Mouse (Mus musculus) c-Kit-positive CD71-positive TER-119-negative erythroid progenitor cells, embryonic 14.5 days (primary cell): Measurements from ENCODE around the gene Gstm4.

ENCODE experiments used
- DNase-seq: peaks from one replicate; pipeline ENCODE4 v3.0.0-alpha.2; 2013; ENCODE audit warnings: low read depth

Gene Gstm4

DNA sequence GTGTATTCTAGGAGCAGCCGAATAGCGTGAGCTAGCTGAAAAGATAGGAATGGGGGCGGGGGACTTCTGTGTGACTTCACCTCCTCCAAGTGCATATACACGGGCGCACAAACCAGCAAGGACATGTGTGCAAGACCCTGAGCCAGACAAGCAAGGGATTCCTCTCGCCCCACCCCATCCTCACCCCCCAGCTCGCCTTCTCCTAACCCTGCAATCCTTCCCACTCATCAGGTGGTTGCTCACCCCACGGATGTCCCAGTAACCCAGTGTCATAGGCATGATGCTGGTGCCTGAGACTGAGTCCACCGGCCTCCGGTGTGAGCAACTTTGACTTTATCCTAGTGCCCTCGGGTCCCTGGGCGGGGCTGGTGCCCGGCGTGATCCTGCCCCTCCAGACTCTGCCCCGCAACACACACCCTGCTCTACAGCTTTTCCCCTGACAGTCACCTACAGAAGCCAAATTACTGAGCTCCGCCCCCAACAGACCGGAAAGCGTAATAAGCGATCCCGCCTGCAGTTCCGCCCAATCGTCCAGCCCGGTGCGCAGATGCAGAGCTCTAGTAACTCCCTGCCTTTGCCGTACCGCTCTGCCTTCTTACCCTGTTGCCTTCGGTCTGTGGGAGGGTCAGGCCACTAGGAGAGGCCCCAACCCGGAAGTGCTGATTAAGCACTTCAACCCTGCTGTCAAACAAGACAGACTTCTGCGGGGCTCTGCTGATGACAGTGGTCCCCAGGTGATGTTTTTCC, at the start of gene Gstm4:
Gene Gstm4 (minus strand): TSS at position 501 of the 747 bp plus-strand sequence.
- peak; percentile 90 for DNase-seq

GRCm38 (mm10) chr3:108094146-108094545, 49.5 kb upstream of the Gstm4 start:
- no peak for DNase-seq

DNA sequence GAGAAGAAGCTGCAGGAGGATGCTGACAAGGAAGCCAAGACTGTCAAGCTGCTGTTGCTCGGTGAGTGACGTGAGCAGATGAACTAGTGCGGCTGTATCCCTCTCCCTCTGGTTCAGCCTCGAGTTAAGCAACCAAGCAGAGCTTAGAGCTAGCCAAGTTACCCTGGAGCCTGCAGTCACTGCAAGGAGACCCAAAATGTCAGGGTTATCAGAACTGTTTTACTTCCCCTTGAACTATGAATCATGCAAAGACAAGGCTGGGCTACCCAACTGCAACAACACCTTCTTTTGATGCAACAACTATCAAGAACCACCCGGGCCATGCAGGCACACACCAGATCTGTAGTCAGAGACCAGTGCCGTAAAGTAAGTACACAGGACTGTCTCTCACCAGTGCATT, 48.6 kb upstream of the Gstm4 start:
- DNase-seq = no peak

DNA sequence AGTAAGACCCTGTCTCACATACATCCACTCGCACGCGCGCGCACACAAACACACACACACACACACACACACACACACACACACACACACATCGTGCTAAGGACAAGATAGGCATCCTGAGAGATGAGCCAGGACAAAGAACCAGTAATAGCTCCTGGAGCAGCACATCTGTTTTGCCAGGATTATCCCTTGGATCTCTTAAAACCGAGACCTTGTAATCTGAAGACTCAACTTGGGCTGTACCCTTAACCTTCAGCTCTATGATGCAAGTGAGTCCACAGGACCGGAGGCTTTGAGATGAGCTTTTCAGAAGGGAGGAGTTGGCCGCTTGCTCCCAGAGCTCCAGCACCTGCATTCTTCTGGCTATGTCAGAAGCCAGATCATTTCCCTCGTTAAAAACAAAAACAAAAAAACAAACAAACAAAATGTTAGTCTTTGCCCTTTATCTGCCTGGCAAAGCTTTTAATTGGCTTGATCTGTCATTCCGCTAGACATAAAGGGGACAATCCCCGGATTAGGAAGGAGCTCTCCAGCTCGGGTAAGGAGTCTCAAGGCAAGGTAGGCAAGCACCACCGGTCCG, 47.9 kb upstream of the Gstm4 start, which contains the start of gene Gnat2:
Gene Gnat2 (plus strand): TSS at position 254 of the 580 bp plus-strand sequence.
- DNase-seq = no peak

DNA sequence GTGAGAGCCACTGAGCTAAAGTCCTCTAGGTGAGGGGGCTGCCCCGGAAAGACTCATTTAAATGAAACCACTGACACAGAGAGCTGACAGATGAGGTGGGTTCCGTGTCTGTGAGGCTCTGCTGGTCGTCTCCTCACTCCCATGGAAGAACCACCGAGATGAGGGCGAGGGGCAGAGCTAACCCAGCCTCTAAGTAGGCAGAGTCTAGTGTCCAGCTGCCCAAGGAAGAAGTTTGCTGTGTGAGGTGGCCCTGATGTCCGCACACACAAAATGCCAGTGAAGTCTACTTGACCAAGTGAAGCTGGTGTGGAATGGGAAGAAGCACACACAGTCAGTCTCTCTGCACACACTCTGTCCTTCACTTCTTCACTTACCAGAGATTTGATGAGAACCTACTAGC, 47.3 kb upstream of the Gstm4 start:
- no peak for DNase-seq

DNA sequence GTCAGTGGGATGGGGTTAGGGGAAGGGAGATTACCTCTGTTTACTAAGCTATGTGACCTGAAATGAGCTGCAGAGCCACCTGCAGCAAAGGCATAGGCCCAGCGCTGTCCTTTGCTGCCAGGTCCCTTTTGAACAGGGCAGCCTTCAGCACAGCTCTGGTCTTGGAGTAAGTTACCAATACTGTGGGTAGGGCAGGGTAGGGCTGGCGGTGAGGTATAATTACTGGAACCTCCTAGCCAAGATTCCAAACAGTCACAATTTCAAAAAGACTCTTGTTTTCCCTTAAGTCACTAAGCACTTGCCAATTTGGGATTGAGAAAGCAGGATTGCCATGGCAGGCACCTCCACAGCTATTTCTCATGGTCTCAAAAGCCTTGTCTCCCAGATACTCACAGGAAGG, 45.9 kb upstream of the Gstm4 start:
- DNase-seq = no peak

GRCm38 (mm10) chr3:108089916-108090315, 45.2 kb upstream of the Gstm4 start:
- no peak for DNase-seq

DNA sequence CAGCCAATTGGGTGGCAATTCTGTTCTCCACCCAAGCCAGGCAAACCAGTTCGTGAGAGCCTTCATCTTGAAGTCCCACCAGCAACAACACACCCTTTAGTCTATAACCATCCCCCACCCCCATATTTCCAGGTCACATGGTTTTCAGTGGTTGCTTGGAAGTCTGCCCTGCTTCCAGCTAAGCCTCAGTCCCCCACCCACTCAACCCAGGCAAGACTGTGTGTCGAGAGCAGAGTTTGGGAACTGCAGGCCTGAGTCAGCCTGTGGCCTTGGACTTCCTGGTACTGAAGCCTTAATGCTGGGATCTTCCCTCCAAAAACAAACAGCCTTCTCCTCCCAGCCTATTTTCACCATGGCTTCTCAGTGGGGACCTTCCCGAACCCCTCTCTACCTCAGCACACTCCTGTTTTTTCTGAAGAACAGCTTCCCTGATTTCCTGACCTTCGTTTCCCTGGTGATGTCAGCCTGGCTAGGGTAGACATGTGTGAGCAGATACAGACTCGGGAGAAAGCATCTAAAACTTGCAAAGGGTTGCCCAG, 44.2 kb upstream of the Gstm4 start:
- no peak for DNase-seq

GRCm38 (mm10) chr3:108087329-108087728, 42.6 kb upstream of the Gstm4 start:
- no peak for DNase-seq

DNA sequence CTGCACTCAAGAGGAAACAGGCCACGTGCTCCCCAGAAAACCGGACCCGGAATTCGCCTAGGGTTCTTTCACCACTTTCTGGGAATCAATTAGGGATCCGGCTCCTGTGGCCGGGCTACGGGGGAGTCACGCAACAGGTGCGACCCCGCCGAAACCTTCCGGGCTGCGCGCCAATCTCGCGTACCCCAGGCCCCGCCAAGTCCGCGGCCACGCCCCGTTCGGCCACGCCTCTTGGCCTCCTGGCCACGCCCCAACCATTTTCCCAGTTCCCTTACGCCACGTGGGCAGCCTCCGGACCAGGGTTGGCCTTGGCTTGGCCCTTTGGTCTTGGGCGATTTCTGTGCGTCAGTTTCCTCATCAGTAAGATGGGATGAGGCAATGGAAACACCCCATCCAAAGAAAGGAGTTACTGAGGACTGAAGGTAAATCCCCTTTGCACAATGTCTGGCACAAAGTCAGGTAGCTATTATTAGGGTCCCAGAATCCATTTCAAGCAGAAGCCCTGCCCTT, 41.8 kb upstream of the Gstm4 start, which contains the start of gene Ampd2:
Gene Ampd2 (minus strand): TSS at position 182 of the 510 bp plus-strand sequence.
- no peak for DNase-seq

GRCm38 (mm10) chr3:108085721-108086469, 41.2 kb upstream of the Gstm4 start:
- no peak for DNase-seq

GRCm38 (mm10) chr3:108085281-108085720, 40.6 kb upstream of the Gstm4 start:
- DNase-seq = peak; percentile 84

DNA sequence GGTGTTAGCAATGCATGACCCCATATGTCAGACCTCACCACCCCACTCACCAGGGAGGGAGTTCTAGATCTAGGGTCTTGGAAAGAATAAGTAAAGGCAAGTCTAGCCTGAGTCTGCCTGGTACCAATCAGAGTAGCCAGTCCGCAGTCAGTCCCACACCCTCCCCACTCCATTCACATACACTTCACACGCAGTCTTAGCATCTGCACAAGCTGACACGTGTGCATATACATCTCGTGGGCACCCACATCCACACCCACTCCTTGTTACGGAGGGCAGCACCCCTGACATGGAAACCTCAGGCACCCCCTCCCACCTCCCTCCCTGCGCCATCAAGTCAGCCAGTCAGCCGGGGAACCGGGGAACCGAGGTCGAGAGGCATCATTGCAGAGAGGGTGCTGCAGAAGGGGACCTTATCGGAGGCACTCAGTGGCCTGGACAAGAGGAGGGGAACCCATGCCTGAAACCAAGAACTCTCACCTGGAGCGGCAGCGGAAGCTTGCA, 40.1 kb upstream of the Gstm4 start:
- DNase-seq = no peak

GRCm38 (mm10) chr3:108083904-108084407, 39.3 kb upstream of the Gstm4 start:
- no peak for DNase-seq

- no peak for DNase-seq
These were observed 38.5 kb upstream of the Gstm4 start for GRCm38 (mm10) chr3:108083161-108083560.

DNA sequence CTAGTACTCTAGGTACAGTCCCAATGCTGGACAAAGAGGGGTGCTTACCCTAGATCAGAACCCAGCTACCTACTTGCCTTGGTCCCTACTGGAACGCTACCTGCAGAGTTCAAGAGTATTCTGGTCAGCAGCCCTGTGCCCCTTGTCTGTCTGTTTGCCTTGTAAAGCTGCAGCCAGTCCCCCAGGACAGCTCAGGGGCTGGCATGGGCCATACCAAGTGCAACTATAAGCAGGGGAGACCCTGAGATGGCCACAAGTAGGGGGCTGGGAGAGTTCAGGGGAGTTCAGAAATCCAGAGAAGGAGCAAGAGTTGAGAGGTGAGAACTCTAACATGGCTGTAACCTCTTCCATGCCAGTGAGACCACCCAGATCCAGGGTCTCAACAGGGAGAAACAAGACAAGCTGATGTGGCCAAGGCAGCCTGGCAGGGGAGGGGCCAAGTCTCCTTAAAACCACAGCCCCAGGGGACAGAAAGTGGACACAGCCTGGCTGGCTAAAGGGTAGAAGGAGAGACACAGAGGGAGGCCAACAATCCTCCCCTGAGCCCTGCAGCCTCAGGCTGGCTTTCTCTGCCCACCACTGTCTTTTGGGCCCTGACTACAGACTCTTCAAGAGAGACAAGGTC, 37.7 kb upstream of the Gstm4 start:
- DNase-seq = no peak

- no peak for DNase-seq
These were observed 37.0 kb upstream of the Gstm4 start for GRCm38 (mm10) chr3:108081681-108082080.

- DNase-seq = no peak
These were observed 32.1 kb upstream of the Gstm4 start for GRCm38 (mm10) chr3:108076836-108077235.

- DNase-seq = no peak
These were observed 28.4 kb upstream of the Gstm4 start for GRCm38 (mm10) chr3:108072983-108073569.

- DNase-seq = peak; percentile 69
These were observed 25.9 kb upstream of the Gstm4 start for GRCm38 (mm10) chr3:108070295-108071293.
